Mouse (Mus musculus) thymus, adult 2 months (tissue): ENCODE data around the gene Inhbc.

Source experiments
- CTCF ChIP-seq: fragments of 200-500 bp; IDR thresholded peaks from 2 replicates; pipeline ENCODE4 v1.5.1; 2012; ENCODE audit warnings: mild to moderate bottlenecking, control low read depth, low read length, moderate library complexity, borderline replicate concordance; ENCODE audit not compliant: control insufficient read depth, poor library complexity, insufficient read depth; ENCODE audit errors: extremely low read depth
- POLR2A ChIP-seq: fragments of 200-500 bp; IDR thresholded peaks from 2 replicates; pipeline ENCODE4 v1.6.1; 2012; ENCODE audit warnings: mild to moderate bottlenecking, low read length, control low read depth, moderate library complexity; ENCODE audit not compliant: control insufficient read depth, poor library complexity, insufficient read depth; ENCODE audit errors: extremely low read depth

- TF ChIP-seq CTCF = no peak
- TF ChIP-seq POLR2A = no peak
Measured at GRCm38 (mm10) chr10:127322669-127323068, 47.6 kb downstream of the Inhbc start.
